Mouse (Mus musculus): ENCODE measurements at regions not wholly inside any gene's neighbourhood (a gene's known extent, or its start where the extent isn't known, plus 50 kb on each side); places are given as distances from the start of the nearest gene placed in this dataset.

DNA sequence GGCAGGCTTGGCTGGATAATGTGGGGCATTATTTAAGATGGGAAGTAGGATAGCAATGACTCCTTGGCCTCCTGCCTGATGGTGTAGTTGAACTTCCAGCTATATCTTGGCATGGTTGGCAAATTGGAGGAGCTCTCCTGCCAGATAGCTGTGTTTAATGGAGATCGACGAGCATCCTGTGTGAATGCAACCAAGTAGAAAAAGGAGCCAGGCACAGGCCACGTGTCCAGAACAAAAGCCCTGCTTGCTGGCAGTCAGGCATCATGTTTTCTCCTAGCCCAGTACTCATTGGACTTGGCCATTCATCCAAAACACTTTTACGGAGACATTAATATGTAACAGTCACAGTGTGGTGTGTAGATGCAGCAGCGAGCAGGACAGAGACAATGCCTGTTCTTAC, 211.8 kb upstream of the 9630041A04Rik start:
- DNase-seq = no peak

DNA sequence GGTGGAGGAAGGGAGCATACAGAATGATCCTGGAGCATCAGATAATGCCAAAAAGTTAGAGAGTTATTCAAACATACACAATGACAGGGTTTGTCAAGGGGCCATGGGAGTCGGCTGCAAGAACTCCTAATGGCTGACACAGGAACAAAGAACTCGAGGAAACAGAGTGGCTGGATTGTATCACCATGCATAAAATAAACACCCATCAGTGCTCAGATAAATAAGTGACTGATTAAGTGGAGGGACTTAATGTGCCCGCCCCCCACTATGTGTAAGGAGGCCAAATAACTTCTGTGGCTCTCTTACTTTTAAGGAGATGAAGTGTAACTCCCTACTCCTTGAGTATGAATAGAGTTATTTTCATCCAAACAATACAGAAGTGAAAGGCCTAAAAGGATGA, 220.1 kb upstream of the 9630041A04Rik start:
- DNase-seq = no peak

DNA sequence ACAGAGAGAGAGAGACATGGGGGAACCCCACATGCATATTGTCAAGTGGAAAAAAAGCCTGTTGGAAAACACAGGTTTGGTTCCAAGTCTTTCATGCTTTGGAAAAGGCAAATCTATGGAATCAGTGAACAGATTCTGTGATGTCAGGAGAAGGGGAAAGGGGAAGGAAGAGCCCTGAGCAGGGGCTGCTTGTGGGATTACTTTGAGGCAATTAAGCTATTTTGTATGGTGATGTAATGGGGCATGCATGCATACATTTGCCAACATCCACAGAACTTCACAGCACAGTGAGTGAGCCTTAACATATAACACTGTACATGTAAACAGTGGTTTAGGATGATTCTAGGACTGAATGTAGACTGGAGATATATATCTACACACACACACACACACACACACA, 221.0 kb upstream of the 9630041A04Rik start:
- DNase-seq = no peak

DNA sequence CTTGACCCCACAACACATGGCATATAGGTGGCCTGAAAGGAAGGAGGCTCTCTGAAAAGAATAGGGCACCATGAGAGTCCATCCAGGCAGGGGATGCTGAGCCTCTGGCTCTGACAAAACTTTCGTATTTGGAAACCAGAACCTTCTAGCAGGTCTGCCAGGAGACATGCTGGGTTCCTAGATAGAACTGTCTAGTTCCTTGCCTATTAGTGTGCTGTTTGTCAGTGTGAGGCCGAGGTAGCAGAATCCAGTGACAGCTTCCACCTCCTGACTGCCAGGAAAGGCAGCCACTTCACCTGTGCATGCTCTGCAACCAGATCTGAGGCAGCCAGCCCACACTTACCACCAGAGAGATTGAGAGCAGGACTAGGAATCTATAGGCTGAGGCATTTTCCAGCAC, 245.4 kb upstream of the 9630041A04Rik start:
- DNase-seq = no peak

DNA sequence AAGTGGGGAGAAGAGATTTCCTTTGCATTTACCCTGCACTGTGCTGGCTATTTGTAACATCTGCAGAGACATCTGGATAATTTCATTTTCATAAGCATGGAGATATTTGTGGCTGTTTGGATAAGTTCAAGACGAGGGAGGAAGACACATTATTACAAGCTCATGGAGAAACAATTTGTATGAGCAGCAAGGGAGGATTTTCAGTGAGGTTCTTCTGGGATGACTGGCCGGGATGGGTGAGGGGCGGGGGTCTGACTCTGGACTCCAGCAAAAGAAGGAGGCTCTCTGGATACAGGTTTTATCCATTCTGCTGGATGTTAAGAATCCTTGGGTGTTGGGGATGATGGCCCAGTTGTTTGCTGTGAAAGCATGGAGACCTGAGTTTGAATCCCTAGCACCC, 246.5 kb upstream of the 9630041A04Rik start:
- no peak for DNase-seq

DNA sequence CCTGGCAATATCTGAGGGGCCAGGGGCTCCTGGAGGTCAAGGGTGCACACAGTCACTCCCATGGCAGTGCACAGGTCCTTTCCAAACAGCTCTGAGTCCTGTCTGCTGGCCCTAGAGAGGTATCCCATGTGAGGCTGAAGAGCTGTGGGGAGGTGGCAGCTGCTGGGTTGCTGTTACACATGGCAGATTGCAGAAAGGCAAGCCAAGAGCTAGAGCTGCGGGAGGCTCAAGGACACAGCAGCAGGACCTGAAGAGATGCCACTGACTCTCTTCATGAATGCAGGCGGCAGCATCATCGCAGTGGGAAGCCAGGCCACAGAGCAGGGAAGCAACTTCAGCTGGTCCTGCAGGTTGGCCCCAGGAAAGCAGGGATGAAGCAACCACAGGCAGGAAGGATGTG, 247.7 kb upstream of the 9630041A04Rik start:
- DNase-seq = no peak

DNA sequence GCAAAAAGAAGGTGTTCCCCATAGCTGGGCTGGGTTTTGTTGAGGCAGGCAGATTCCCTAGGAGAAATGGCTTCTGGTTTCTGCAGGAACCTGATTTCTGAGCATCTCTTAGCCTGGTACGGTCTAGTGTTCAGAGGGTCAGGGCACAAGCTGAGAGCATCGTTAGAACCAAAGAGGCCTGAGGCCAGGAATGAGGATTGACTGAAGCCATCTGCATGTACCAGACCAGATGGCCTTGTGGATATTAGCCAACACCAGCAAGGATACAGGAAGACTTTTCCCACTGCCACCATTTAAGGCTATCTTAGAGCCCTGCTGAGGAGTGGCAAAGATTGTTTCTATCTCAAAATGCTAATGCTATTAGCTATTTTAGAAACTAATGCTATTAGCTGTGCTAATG, 248.2 kb upstream of the 9630041A04Rik start:
- DNase-seq = peak; percentile 49

DNA sequence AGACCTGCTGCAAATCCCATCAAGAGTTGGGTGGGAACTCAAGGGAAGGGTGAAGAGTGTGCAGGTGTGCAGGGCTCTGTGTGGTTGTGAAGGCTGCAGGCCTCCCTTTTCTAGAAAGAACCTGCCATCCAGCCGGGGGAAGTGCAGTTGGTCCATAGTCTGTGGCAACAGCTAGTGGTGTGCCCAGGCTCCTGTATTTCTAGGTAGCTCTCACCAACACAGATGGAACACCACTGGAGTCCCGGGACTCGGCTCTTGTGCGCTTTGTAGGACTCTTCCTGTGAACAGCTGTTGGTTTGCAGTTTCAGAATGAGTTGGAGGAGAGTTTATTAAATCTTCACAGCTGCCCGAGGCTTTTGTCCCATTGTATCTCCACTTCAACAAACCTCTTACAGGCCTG, 248.7 kb upstream of the 9630041A04Rik start:
- DNase-seq = no peak

DNA sequence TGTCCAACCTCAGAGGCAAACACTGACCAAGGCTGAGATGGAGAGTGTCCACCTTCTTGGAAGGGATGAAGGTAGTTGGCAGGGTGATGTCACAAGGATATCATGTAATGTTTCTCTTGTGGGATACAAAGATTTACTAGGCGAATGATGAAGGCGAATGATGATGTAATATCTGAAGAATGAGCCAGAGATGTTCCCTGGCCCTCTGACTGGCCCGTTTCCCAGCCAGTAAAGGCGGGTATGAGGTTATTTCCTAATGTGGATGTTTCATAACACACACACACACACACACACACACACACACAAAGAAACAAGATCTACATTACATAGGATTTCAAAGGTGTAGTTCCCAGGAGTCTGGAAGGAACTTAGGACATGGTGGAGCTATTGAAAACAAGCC, 249.1 kb upstream of the 9630041A04Rik start:
- DNase-seq = no peak

DNA sequence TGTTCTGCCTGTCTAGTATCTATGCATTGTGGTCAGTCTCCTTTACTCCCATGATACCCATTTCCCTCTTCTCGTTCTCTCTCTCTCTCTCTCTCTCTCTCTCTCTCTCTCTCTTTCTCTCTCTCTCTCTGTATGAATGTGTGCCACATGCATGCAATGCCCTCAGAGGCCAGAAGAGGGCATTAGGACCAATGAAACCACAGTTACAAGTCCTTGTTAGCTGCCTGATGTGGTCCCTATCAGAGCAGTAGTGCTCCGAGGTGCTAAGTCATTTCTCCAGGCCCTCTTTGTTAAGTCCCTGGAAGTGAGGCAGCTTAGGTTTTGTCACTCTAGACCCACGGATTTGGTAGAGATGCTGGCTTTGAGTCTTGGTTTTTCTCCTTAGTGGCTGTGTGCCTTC, 250.2 kb upstream of the 9630041A04Rik start:
- peak; percentile 31 for DNase-seq

DNA sequence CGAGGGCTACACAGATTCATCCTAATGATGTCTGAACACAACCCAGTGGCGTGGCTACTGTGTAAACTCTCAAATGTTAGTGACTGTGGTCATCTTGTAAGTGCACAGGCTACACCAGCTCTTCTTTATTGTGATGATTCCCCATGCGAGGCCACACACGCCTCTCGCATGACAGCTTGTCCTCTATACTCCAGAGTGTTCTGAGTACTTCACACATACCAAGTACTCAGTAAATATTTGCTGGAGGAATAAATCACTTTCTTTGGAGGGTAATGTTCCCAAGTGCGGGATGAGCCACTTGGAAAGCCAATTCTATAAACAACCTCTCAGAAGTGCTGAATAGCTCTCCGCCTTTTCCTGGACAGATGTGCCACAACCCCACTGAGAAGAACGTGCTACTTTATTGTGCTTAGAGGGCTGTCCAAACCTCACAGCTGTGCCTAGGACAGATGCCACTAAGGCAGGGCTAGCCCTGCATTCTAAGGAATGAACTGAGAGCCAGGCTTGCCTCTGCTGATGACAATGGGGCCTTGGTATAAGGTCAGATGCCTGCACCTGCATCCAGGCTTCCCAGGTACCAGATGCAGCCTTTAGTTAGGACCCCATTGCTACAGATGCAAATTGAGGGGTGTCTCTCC, 250.7 kb upstream of the 9630041A04Rik start:
- no peak for DNase-seq

DNA sequence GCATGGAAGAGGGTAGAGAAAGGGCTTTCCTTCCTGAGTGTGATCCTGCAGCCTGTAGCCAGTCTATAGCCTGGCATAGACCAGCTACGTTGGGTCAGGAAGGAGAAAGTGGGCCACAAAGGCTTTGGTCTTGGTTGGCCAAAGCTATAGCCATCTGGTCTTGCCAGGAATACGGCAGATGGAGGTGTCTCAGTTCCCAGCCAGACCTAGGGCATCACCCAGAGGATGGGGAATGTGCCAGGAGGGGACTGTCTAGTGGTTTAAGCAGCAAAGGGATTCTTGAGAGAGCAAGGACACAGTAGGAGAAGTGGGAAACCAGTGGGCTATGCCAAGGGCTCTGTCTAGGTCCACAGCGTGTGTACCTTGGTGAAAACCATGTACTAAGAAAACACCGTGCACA, 251.3 kb upstream of the 9630041A04Rik start:
- no peak for DNase-seq

DNA sequence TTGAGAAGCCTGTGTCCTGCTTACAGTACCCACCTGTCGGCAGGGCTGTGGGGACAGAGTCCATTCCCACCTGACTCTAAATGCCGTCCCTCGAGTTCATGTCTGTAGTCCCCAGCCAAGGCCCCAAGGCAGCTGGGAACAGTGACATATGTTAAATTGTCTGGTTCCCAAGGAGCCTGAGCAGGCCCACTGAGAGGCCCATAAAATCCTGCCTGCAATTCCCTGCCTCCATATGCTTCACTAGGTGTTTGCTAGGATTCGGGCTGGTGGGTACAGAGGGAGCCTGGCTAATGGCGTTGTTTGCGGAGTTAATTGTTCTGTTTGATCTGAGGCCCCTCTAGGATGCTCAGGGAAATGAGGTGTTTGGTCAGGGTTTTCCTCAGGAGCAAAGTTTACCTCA, 258.8 kb upstream of the 9630041A04Rik start:
- no peak for DNase-seq

DNA sequence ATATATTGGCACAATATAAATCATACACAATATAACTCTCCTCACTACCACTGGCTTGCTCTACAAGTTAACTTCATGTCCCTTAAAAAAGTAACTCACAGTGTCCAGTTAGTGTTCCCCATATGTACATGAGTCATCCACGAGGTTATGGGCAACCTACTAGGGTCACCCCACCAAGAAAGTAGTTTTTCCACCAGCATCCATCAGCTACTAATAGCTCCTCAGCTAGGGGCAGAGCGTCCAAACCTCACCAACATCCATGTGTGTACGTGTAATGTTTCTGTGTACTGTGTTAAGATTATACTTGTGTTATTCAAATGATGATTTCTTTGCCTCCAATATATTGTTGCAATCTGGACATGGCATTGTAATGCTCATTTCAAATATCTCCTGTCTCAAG, 264.7 kb upstream of the 9630041A04Rik start:
- DNase-seq = no peak

DNA sequence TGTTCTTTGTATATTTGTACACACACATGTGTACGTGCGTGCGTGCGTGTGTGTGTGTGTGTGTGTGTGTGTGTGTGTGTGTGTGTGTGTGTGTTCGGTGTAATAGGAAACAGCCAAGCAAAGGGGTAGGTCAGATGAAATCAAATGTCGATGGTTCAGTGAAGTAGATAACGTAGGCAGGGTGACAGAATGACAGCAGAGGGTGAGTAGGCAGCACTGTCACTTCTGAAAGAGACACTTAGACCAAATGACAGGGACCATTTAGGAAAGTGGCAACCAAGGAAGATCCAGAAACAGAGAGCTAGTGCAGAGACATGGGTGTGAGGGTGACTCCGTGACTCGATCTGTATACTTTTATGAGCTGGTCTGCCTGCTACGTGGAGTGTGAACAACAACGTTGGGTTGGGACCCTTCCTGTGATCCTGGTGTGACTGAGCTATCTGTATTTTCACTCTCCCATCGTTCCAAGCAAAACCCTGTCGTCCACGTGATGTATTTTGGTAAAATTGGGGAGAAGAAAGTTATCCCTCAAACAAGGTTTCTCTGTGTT, 266.5 kb upstream of the 9630041A04Rik start:
- no peak for DNase-seq

DNA sequence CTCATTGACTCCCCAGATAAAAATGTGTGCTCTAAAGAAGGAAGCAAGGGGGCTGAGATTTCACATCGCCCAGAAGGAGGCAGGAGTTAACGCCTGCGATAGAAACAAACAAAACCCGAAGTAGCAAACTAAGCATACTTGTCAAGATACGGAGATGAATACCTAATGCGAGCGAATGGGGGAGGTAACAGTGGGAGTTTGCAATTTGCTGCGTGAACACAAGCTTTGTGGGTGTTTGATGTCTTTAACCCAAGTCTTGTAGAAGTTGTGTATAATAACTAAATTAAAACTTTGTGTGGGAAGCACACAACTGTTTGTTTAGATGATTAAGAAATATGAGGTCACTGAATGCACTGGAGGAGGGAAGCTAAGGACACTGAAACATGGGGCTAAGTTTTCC, 269.0 kb upstream of the 9630041A04Rik start:
- no peak for DNase-seq

DNA sequence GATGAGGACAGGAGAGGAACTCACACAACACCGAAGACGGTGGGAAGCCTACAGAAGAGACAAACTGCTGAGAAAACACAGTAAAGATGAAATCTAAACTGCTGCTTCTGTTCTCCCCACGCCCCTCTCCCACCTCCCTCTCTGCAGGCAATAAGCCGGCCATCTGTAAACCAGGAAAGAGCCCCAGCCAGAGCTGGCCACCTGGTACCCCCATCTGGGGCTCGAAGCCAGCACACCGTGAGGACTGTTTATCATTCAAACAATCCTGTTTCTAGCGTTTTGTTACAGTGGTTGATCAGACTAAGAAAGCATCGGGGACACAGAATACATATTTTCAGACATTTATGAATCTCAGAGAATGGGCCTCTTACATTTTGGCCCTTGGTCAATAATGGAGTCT, 270.0 kb upstream of the 9630041A04Rik start:
- DNase-seq = no peak

DNA sequence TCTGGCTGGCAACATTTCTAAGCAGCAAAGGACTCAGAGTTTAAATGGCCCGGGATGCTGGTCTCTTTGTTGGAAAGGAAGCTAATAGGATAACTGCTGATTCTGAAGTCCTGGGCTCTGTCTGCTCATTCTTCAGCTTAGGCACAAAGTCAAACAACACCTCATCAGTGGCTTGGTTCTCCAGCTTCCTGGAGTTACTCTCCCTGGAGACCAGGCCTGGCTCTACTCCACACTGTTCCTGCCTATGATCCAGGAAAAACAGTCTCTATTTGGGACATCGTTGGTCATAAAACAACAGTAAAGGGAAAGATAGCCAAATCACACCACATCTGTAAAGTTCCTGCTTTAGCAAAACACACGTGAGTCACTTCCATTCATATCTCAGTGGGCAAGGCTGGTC, 271.3 kb upstream of the 9630041A04Rik start:
- peak; percentile 69 for DNase-seq

DNA sequence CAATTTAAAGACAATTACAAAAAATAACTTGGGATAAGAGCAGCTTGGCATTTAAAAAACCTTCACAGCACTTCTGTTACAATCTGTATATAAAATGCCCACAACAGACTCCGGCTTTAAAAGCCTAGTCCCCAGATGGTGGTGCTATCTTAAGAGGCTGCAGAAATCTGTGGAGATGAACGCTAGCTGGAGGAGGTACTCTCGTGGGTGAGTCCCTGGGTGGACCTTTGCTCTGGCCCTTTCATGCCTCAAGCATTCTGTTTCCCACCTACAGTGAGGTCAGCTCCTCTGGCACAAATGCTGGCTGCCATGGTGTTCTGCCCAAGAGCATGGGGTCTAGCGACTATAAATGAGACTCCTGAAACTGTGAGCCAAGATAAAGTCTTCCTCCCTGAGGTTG, 280.6 kb upstream of the 9630041A04Rik start:
- no peak for DNase-seq

DNA sequence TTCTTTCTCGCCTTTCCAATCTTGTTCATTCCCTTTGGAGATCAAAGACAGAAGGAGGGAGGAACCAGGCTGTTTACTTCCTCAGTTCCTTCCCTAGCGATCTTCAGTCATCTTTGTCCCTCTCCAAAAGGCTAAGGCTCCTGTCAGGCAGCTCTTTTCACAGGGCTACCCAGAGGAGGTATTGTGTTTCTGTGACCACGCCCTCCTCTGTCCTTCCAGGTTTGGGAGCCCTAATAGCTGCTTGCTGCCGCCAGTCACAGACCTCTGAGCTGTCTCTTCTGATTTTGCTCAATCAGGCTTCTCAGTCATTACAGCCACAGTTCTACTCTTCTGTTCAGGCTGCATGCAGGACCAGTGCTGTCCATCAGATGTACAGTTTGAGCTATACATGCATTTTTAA, 290.9 kb upstream of the 9630041A04Rik start:
- DNase-seq = no peak

DNA sequence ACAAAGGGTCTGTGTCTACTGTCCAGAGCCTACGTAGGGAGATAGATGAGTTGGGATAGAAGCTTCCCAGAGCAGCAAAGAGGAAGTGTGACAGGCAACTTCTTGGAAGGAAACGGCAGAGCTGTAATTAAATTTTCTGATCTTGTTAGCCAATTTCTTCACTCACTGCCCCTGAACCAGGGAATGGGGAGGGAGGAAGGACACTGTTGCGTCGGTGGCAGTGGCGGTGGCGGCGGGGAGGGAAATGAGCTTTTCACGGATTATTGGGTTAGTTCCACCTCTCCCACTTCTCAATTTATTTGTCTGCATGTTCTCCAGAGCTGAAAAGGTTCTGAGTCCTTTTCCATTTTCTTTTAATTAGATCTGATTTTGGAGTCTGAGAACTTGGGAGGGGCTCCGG, 298.4 kb upstream of the 9630041A04Rik start:
- DNase-seq = no peak

DNA sequence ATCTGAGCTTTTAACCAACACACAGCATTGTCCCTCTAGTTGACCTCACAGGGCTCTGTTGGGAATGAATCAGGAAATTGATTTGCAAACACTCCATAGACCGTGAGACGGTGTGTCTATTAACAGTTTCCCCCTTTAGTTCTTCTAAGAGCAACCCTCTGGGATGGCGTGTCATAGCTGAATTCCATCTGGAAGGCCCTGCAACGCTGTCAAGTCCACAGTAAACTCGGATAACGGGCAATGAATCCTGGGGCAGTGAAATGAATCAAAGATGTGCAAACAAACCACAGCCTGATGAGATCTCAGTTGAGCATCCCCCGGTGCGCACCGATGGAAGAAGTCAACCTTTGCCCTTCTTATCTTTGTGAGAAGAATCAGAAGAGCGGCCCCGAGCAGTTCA, 302.3 kb upstream of the 9630041A04Rik start:
- DNase-seq = no peak

DNA sequence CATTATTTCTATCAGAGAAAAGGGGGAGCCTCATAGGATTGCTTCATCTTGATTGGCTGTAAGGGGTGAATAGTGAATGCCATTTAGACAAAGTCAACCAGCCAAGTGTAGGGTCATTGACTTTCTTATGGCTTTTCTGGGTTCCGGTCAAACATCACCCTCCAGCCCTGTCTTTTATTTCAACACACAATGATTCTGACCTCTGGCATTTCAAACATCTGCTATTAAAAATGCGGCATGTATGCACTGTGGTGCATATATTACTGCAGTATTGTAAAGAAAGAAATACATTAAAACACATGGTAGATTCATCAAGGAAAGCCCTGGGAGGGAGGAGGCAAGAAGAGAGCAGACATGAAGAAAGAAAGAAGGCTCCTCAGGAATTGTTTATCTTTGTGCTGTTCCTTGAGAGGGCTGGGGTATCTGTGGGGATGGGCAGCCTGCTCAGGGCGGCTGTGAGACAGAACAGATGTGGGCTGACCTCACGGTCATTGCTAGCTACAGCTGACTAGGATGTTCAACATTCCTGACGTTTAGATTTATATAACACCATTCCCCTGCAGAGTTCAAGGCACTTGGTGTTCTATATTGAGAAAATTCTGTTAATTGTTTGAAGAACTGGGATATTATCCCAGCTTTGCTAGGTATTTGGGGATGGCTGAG, 303.5 kb upstream of the Ppp2r3a start:
- DNase-seq = peak; percentile 60

DNA sequence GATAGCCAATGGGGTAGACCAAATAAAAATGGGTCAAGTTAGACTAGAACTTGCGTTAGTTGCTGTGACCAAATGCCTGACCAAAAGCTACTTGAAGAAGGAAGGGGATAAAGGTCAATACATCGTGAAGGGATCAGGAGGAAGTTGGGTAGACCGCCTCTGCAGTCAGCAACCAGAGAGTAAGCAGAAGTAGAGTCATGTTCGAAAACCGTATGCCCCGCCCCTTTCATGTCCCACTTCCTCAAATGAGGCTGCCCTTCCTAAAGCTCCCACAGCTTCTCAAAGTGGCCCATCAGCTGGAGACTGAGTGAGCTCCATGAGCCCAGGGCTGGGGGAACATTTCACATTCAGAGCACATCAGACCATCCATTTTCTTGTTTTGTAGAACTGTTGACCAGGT, 301.2 kb upstream of the Ppp2r3a start:
- DNase-seq = no peak

DNA sequence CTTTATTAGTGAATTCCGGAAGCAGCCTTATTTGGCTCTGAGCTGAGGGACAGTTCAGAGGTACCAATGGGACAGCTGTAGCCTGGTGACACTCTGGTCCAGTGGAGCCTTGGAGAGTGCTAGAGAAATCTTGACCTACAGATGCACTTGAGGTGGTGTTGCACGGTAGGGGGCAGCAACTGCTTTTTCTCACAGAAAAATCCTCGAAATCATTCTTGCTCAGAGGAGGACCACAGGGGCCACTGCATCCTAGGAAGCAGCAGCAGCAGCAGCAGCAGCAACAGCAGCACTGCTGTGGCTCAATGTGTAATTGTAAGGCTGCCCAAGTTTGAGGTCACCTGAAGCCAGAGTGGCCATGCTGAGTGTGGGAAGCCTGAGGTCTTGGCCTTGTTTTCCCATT, 299.7 kb upstream of the Ppp2r3a start:
- DNase-seq = no peak
